Mouse (Mus musculus) macrophage (primary cell): Measurements from ENCODE around the gene Plekhh3. TPM values are rescaled to one million over a fixed set of nuclear protein-coding genes. Genes with fewer than 3 reads are reported as not detected.

Experiments used
- H3K27ac ChIP-seq: fragments of 350-480 bp; formaldehyde crosslinking; 2 replicates; pipeline ENCODE4 v1.9.0; 2021
- H3K36me3 ChIP-seq: fragments of 350-480 bp; formaldehyde crosslinking; 2 replicates; pipeline ENCODE4 v1.9.0; 2021; ENCODE audit errors: inconsistent target
- H3K4me3 ChIP-seq: fragments of 350-480 bp; formaldehyde crosslinking; 2 replicates; pipeline ENCODE4 v1.9.0; 2021; ENCODE audit errors: inconsistent target
- H3K79me2 ChIP-seq: fragments of 350-480 bp; formaldehyde crosslinking; 2 replicates; pipeline ENCODE4 v1.9.0; 2021; ENCODE audit errors: inconsistent target
- WGBS: methylation state at CpG from one replicate; pipeline ENCODE4 v1.1.7; 2026; ENCODE audit warnings: inconsistent platforms; ENCODE audit not compliant: missing documents; 5-methylcytosine and 5-hydroxymethylcytosine counted together
- polyA plus RNA-seq: library from polyadenylated mRNA; stranded (reverse); fragments of 250-400 nt; gene quantifications from 3 replicates; pipeline ENCODE4 v1.2.4, GENCODE M21; 2018; ENCODE audit warnings: inconsistent platforms

Plekhh3 gene
- polyA plus RNA-seq, 1 experiment from 2014 or later, result 0.67 TPM

GRCm38 (mm10) chr11:101170354-101170810 lies 769 bp downstream of the Plekhh3 start, which contains the start of gene Cntnap1:
Gene Cntnap1 (plus strand): TSS chr11:101170523.
- no peaks in the 10 kb centered on the region; the same call in 1 of the 2 replicates for H3K79me2 ChIP-seq
- H3K4me3 ChIP-seq, result peak within 1 kb of the TSS; percentile 74
- H3K36me3 ChIP-seq, result 0 out of 2 replicates have a peak, but pooled peaks cover 7% of the 10 kb centered on the region
- H3K27ac ChIP-seq, result peak within 1 kb of the TSS; percentile 42; the same call in 1 of the 2 replicates
- WGBS, result 6% methylated on average over 35 of the region's 35 CpGs

DNA sequence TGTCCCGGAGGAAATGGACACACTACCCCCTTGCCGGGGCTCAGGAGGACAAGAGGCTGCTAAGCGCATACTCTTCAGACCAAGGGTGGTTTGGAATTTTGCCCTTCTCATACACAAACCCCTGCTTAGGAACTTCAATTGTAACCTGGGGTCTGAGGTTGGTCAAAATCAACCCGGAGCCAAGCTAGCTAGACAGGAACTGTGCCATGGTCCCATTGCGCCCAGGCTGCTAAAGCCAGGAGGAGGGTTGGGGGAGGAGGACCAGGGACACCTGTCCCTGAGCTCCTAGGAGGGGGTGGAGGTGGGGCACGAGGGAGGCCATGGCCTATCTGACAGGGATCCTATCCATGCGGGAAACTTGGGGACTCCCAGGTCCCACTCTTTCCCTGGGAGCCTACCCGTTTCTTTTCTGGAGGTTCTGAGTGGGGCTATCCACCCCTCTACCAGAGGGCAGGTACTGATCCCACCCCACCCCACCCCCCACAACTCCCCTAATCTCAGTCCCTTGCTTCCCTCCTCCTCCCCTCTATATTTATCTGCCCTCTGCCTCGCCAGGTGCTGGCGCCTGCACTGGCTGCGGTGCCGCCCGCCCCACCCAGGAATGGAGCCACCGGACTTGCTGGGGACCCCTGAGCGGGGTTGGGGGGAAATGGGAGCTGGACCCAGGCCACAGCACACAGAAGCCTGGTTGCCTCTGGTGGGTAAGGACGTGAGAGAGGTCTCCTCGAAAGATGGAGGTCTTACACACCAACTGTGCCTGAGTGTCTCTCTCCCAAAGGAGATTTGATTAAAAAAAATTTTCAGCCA lies 1.6 kb downstream of the Plekhh3 start:
- H3K36me3 ChIP-seq, result 0 out of 2 replicates have a peak, but pooled peaks cover 7% of the 10 kb centered on the region
- 42% methylated on average over 12 of the region's 17 CpGs for WGBS
- H3K79me2 ChIP-seq, result no peaks in the 10 kb centered on the region; the same call in 1 of the 2 replicates
- no peak overlapping the region for H3K27ac ChIP-seq
- H3K4me3 ChIP-seq, result peak overlapping the region; percentile 74; the same call in 1 of the 2 replicates

DNA sequence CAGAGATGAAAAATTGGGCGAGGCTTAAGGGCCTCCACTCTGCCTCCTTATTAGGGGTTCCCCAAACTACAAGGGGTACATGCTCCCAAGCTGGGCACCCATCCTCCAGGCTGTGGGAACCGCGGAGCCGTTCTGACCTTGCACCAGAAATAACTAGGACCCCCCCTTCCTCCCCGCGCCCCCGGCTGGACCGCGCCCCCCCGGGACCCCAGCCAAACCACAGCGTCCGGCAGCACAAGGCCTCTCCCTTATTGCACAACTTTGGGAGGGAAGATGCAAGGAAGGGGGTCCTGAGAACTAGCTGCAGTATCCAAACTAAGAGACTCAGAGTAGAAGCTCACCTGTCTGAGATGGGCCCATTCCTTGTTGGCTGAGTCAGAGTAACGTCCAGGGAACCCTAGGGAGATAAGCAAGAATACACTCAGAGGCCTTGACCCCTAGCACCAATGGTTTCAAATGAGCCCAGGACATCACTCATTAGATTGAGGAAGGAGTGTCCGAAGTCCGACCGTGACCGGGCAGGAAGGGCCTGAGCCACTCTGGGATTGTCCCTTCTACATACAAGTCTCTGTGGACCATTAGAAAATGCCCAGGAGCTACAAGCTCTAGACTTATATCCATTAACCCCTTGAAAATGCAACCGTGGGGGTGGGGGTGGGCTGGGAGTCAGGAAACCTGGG lies 2.7 kb downstream of the Plekhh3 start:
- 39% methylated on average over 10 of the region's 18 CpGs for WGBS
- Histone ChIP-seq H3K79me2 (no peaks in the 10 kb centered on the region; the same call in 1 of the 2 replicates), H3K4me3 (no peak overlapping the region), H3K36me3 (0 out of 2 replicates have a peak, but pooled peaks cover 7% of the 10 kb centered on the region), H3K27ac (no peak overlapping the region)

GRCm38 (mm10) chr11:101167963-101168300 lies 3.2 kb downstream of the Plekhh3 start:
- no peaks in the 10 kb centered on the region; the same call in 1 of the 2 replicates for H3K79me2 ChIP-seq
- H3K27ac ChIP-seq, result no peak overlapping the region
- WGBS, result 61% methylated on average over 8 of the region's 8 CpGs
- H3K4me3 ChIP-seq, result no peak overlapping the region
- H3K36me3 ChIP-seq, result 0 out of 2 replicates have a peak, but pooled peaks cover 7% of the 10 kb centered on the region

DNA sequence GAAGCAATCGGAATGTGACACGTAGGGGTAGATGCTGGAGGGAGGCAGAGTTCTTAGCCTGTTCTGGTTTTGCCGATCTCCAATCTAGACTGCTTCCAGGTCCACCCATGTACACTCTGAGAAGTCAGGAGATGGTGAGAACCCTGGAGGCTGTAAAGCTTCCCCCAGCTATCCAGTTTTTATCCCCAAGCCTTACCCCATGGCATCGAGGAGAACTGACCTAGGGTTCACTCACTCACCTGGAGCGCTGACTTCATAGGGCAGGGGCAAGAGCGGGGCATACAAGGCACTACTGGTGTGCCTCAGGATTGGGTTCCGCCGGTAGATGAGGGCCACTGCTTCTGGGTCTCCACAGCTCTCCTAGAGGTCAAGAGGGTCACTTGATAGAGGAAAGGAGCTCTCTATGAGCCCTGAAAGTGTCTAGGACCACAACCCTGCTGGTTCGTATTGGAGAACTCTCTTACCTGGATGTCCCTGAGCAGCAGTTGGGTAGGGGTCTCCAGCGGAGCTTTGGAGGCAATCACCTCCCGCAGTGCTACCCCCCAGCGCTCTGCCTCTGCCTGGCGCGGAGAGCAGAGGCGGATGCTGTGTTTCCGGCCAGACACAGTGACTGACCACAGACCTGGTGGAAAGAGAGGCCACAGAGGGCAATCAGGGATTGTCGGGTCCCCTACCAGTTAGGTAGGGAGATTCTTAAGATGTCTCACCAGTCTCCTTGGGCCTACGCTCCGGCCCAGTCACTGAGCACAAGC lies 3.8 kb downstream of the Plekhh3 start:
- Histone ChIP-seq H3K79me2 (no peaks in the 10 kb centered on the region; the same call in 1 of the 2 replicates), H3K36me3 (0 out of 2 replicates have a peak, but pooled peaks cover 7% of the 10 kb centered on the region), H3K27ac (no peak overlapping the region), H3K4me3 (no peak overlapping the region)
- WGBS, result 66% methylated on average over 19 of the region's 19 CpGs

DNA sequence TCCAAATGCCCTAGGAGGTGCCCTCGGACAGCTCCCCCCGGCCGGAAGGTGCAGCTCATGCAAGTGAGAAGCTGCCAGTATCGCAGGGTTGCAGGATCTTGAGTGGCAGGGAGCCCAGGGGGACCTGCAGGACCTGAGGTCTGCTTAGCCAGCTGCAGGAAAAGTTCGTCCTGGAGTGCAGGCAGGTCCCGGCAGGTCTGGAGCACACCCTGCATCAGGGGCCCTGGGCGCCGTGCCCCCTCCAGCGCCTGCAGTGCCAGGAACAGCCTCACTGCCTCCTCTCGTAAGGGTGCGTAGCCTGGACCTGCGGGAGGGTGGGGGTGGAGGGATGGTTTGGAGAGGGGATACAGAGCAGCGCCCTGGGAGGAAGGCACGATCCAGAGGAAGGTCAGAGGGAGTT lies 4.8 kb downstream of the Plekhh3 start:
- H3K36me3 ChIP-seq, result 0 out of 2 replicates have a peak, but pooled peaks cover 7% of the 10 kb centered on the region
- H3K27ac ChIP-seq, result no peak overlapping the region
- WGBS, result 78% methylated on average over 14 of the region's 14 CpGs
- H3K79me2 ChIP-seq, result no peaks in the 10 kb centered on the region; the same call in 1 of the 2 replicates
- H3K4me3 ChIP-seq, result no peak overlapping the region

DNA sequence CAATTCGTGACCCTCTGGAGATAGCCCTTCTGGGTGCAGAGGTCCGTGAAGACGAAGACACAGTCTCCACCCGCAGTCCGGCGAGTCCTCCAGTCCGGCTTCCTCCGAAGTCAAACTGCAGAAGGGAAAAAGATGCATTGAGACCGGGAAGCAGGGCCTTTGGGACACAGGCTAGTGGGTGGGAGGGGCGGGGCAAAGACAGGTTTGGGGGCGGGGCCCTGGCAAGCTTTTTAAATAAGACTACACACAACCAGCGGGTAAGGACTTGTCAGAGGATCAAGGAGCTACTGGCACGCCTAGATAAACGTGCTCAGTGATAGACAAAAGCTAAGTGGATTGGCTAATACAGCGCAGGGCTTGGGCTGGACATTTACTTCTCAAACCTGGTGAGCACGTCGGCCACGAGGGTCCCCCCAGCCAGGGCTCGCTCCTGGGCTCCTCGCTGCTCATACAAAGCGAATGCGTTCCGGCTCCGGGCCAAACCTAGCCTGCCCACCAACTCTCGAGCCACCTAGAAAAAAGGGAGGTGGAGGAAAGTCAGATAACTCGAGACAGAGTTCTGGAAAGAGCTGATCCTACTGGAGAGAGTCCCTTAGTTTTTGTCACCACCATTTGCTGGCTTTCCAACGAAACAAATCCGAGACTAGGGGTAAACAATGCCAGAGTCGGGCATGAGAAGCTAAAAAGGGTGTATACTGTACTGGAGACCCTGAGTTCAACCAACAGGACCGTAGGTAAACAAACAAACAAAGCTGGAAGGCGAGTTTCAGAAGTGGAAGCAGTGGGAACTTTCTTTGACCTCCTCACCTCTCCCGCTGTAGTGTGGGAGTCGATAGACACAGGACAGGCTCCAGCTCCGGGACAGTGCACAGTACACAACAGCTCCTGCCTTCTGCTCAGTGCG lies 6.2 kb downstream of the Plekhh3 start:
- Histone ChIP-seq H3K27ac (no peak overlapping the region), H3K36me3 (0 out of 2 replicates have a peak, but pooled peaks cover 7% of the 10 kb centered on the region), H3K4me3 (no peak overlapping the region), H3K79me2 (no peaks in the 10 kb centered on the region; the same call in 1 of the 2 replicates)
- 55% methylated on average over 35 of the region's 35 CpGs for WGBS

GRCm38 (mm10) chr11:101164351-101164665 lies 6.8 kb downstream of the Plekhh3 start:
- Histone ChIP-seq H3K27ac (no peak overlapping the region), H3K79me2 (no peaks in the 10 kb centered on the region), H3K4me3 (no peak overlapping the region), H3K36me3 (0 out of 2 replicates have a peak, but pooled peaks cover 7% of the 10 kb centered on the region)
- WGBS, result 47% methylated on average over 21 of the region's 21 CpGs

GRCm38 (mm10) chr11:101163476-101164350 lies 7.4 kb downstream of the Plekhh3 start:
- Histone ChIP-seq H3K27ac (no peak overlapping the region), H3K36me3 (0 out of 2 replicates have a peak, but pooled peaks cover 7% of the 10 kb centered on the region), H3K79me2 (no peaks in the 10 kb centered on the region), H3K4me3 (no peak overlapping the region)
- WGBS, result 49% methylated on average over 34 of the region's 49 CpGs

GRCm38 (mm10) chr11:101162772-101163171 lies 8.4 kb downstream of the Plekhh3 start:
- no peak overlapping the region for H3K27ac ChIP-seq
- 0 out of 2 replicates have a peak, but pooled peaks cover 5% of the 10 kb centered on the region for H3K36me3 ChIP-seq
- no peak overlapping the region for H3K4me3 ChIP-seq
- WGBS, result 92% methylated on average over 5 of the region's 5 CpGs
- H3K79me2 ChIP-seq, result no peaks in the 10 kb centered on the region

GRCm38 (mm10) chr11:101162301-101162700 lies 8.8 kb downstream of the Plekhh3 start:
- WGBS, result 93% methylated on average over 4 of the region's 5 CpGs
- 0 out of 2 replicates have a peak, but pooled peaks cover under 1% of the 10 kb centered on the region for H3K36me3 ChIP-seq

GRCm38 (mm10) chr11:101161551-101161950 lies 9.6 kb downstream of the Plekhh3 start:
- Histone ChIP-seq H3K36me3 (no peaks in the 10 kb centered on the region), H3K4me3 (no peak overlapping the region), H3K27ac (no peak overlapping the region), H3K79me2 (no peaks in the 10 kb centered on the region)
- 92% methylated on average over 13 of the region's 15 CpGs for WGBS

More at GRCm38 (mm10) chr11:101162301-101162700, 8.8 kb downstream of the Plekhh3 start:
- Histone ChIP-seq H3K4me3 (no peak overlapping the region), H3K79me2 (no peaks in the 10 kb centered on the region), H3K27ac (no peak overlapping the region)
